Mouse (Mus musculus): ENCODE measurements around the gene Tubgcp6. TPM values are rescaled to one million over a fixed set of nuclear protein-coding genes. Genes with fewer than 3 reads are reported as not detected.
A peak's percentile ranks its signal among the peaks of the same experiment; 100 is the strongest.

Tubgcp6 gene
- 13.7 and 15.8 TPM in 2 replicates for polyA plus RNA-seq (2016; fragmentation: Nextera tagmentation; extraction: Ambion mirVana)

DNA sequence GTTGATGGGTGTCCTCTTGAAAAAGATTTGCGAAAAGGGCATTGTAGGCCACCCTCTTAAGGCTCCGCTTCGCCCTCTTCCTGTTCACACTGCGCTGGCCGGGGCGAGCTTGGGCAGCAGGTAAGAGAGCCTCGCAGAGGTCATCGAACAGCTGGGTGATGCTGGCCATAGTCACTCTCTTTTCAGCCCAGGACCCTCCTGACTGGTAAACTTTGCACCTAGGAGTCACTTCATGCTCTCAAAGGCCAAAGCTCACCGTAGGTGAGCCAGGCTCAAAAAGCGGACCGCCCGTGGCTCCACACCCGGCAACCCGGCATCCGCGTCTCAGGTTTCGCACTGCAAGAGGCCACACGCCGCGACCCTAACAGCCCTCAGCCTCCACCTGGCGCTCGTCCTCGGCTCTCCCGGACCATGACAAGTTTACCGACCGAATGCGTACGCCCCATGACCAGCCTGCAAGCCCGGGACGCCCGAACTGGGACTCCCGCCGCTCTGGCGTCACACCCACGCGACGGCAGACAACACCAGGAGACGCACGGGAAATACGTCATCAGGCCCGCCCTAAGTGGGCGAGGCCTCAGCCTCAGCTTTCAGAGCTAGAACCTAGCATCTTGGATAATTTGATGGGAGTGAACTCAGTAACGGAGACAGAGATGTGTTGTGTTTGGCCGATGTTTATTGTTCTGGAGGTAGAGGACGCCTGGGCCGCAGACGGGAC, at the start of gene Tubgcp6:
Tubgcp6 (minus strand) TSS at position 464 of the 718 bp plus-strand sequence.
- Histone ChIP-seq H3K36me3 (peaks cover 29% of the 10 kb centered on the region), H3K4me1 (replicated peaks) (peaks cover 36% of the 10 kb centered on the region), H3K4me2 (peak within 1 kb of the TSS; percentile 96), H3K27me3 (replicated peaks) (no peaks in the 10 kb centered on the region), H3K4me3 (peak within 1 kb of the TSS; percentile 90), H3K9ac (peak within 1 kb of the TSS; percentile 85), H3K9me3 (replicated peaks) (no peaks in the 10 kb centered on the region), H3K27ac (ENCODE audit: poor library complexity, severe bottlenecking) (peak within 1 kb of the TSS; percentile 53; the same call in 1 of the 2 replicates)
- ATAC-seq (ENCODE audit: insufficient number of reproducible peaks, low FRiP score): peak; percentile 89
- under 1% methylated on average over 47 of the region's 47 CpGs for WGBS

DNA sequence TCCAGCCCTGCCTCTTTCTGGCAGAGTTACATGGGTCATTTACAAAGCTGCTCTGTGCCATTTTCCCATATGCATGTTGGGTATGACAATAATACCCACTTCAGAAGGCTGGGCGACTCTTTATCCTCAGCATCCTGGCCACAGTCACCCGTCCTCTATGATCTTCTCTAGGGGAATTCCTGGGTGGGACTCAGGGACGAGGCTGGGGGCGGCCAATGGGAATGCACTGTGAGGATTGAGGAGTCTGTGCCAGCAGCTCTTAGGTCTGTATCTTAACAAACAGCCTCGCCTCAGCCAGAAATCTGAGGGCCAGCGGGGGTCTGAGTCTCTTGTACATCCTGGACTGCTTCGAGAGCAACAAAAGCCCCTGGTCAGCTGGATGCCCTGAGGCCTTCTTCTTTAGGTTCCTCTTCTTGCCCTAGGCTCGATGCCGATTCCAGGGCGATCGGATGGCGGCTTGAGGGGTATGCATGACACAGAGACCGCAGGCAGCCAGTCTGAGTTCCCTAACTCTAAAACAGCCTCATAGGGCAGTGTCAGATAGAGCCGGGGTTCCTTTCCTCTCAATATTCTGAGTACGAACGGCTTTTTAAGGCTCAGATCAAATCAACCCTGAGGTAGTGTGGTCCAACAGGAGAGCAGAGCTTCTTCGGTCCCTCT, 49.5 kb upstream of the Tubgcp6 start:
- H3K9ac ChIP-seq: peak overlapping the region; percentile 81
- peak overlapping the region; percentile 33; the same call in 1 of the 2 replicates for H3K27ac ChIP-seq (ENCODE audit: poor library complexity, severe bottlenecking)
- H3K27me3 ChIP-seq (replicated peaks): no peaks in the 10 kb centered on the region
- H3K4me1 ChIP-seq (replicated peaks): peaks cover 91% of the 10 kb centered on the region
- no peak for ATAC-seq (ENCODE audit: insufficient number of reproducible peaks, low FRiP score)
- peak overlapping the region; percentile 97 for H3K4me2 ChIP-seq
- H3K9me3 ChIP-seq (replicated peaks): no peaks in the 10 kb centered on the region
- peak overlapping the region; percentile 64 for H3K4me3 ChIP-seq
- peaks cover 11% of the 10 kb centered on the region for H3K36me3 ChIP-seq
- 43% methylated on average over 17 of the region's 17 CpGs for WGBS

GRCm38 (mm10) chr15:89171526-89172051, 48.7 kb upstream of the Tubgcp6 start:
- Histone ChIP-seq H3K4me2 (no peak overlapping the region), H3K9ac (no peak overlapping the region), H3K36me3 (peaks cover 20% of the 10 kb centered on the region), H3K9me3 (replicated peaks) (no peaks in the 10 kb centered on the region), H3K27me3 (replicated peaks) (no peaks in the 10 kb centered on the region), H3K4me3 (no peak overlapping the region), H3K4me1 (replicated peaks) (peaks cover 83% of the 10 kb centered on the region), H3K27ac (ENCODE audit: poor library complexity, severe bottlenecking) (no peak overlapping the region)
- 81% methylated on average over 5 of the region's 5 CpGs for WGBS
- no peak for ATAC-seq (ENCODE audit: insufficient number of reproducible peaks, low FRiP score)

- Histone ChIP-seq H3K27me3 (replicated peaks) (no peaks in the 10 kb centered on the region), H3K9ac (peak overlapping the region; percentile 19; the same call in 1 of the 2 replicates), H3K36me3 (peaks cover 34% of the 10 kb centered on the region), H3K4me3 (no peak overlapping the region), H3K4me2 (peak overlapping the region; percentile 63), H3K27ac (ENCODE audit: poor library complexity, severe bottlenecking) (peak overlapping the region; percentile 91), H3K9me3 (replicated peaks) (no peaks in the 10 kb centered on the region), H3K4me1 (replicated peaks) (peaks cover 68% of the 10 kb centered on the region)
- WGBS: 33% methylated on average over 3 of the region's 3 CpGs
- no peak for ATAC-seq (ENCODE audit: insufficient number of reproducible peaks, low FRiP score)
These were observed 47.2 kb upstream of the Tubgcp6 start for GRCm38 (mm10) chr15:89170102-89170501.

DNA sequence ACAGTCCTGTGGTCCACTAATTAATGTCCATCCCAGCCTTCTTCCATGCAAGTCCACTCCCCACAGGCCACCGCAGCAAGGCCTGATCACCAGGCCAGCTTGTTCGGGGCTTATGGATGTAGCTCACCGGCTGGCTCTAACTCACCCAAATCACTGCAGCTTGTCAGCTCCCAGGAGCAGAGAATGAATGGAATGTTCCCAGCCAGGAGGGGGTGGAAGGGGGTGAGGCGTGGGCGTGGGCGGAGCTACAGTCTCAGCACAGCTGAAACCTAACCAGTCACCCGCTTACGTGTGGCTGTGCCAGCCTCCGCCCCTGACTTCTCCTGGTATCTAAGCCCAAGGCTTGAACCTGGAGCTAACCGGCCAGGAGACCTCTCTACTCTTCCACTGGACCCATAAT, 46.5 kb upstream of the Tubgcp6 start:
- H3K4me1 ChIP-seq (replicated peaks): peaks cover 62% of the 10 kb centered on the region
- H3K9ac ChIP-seq: peak overlapping the region; percentile 68
- H3K27me3 ChIP-seq (replicated peaks): no peaks in the 10 kb centered on the region
- H3K9me3 ChIP-seq (replicated peaks): no peaks in the 10 kb centered on the region
- H3K36me3 ChIP-seq: peaks cover 41% of the 10 kb centered on the region
- peak overlapping the region; percentile 25 for H3K4me3 ChIP-seq
- 8% methylated on average over 10 of the region's 10 CpGs for WGBS
- ATAC-seq (ENCODE audit: insufficient number of reproducible peaks, low FRiP score): peak; percentile 69
- H3K27ac ChIP-seq (ENCODE audit: poor library complexity, severe bottlenecking): peak overlapping the region; percentile 91
- H3K4me2 ChIP-seq: peak overlapping the region; percentile 63

- Histone ChIP-seq H3K27ac (ENCODE audit: poor library complexity, severe bottlenecking) (peak overlapping the region; percentile 91), H3K4me3 (peak overlapping the region; percentile 25), H3K4me1 (replicated peaks) (peaks cover 57% of the 10 kb centered on the region), H3K4me2 (peak overlapping the region; percentile 63), H3K9ac (peak overlapping the region; percentile 68), H3K9me3 (replicated peaks) (no peaks in the 10 kb centered on the region), H3K27me3 (replicated peaks) (no peaks in the 10 kb centered on the region), H3K36me3 (peaks cover 46% of the 10 kb centered on the region)
- ATAC-seq (ENCODE audit: insufficient number of reproducible peaks, low FRiP score): no peak
- 36% methylated on average over 10 of the region's 10 CpGs for WGBS
These were observed 46.0 kb upstream of the Tubgcp6 start for GRCm38 (mm10) chr15:89168922-89169321.

DNA sequence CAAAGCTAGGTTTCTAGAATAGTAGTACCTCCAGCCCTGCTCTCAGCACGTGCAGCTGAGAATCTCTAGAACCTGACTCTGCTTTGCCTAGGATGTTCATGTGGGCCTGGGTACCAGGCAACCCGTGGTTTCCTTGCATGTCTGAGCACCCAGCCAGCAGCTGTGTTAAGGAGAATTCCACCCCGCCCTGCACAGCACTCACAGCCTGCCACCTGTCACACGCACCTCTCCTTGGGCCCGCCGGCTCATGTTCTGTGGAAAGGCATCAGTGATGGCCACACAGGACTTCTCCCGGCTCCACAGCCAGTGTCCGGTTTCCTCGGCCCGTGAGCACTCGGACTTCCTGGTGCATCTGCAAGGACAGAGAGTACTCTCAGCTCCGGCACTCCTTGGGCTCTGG, 42.6 kb upstream of the Tubgcp6 start:
- Histone ChIP-seq H3K36me3 (peaks cover 81% of the 10 kb centered on the region), H3K27me3 (replicated peaks) (no peaks in the 10 kb centered on the region), H3K9me3 (replicated peaks) (no peaks in the 10 kb centered on the region), H3K4me2 (no peak overlapping the region), H3K4me1 (replicated peaks) (peaks cover 25% of the 10 kb centered on the region), H3K27ac (ENCODE audit: poor library complexity, severe bottlenecking) (no peak overlapping the region), H3K9ac (no peak overlapping the region), H3K4me3 (no peak overlapping the region)
- ATAC-seq (ENCODE audit: insufficient number of reproducible peaks, low FRiP score): no peak
- WGBS: 90% methylated on average over 12 of the region's 12 CpGs

GRCm38 (mm10) chr15:89161397-89161796, 38.5 kb upstream of the Tubgcp6 start:
- WGBS: 87% methylated on average over 9 of the region's 9 CpGs
- Histone ChIP-seq H3K4me1 (replicated peaks) (peaks cover 5% of the 10 kb centered on the region), H3K27ac (ENCODE audit: poor library complexity, severe bottlenecking) (no peak overlapping the region), H3K9me3 (replicated peaks) (no peaks in the 10 kb centered on the region), H3K4me3 (no peak overlapping the region), H3K4me2 (no peak overlapping the region), H3K9ac (no peak overlapping the region), H3K36me3 (peaks cover 100% of the 10 kb centered on the region), H3K27me3 (replicated peaks) (no peaks in the 10 kb centered on the region)
- ATAC-seq (ENCODE audit: insufficient number of reproducible peaks, low FRiP score): no peak

GRCm38 (mm10) chr15:89158516-89158915, 35.6 kb upstream of the Tubgcp6 start:
- H3K9me3 ChIP-seq (replicated peaks): no peaks in the 10 kb centered on the region
- H3K27me3 ChIP-seq (replicated peaks): no peaks in the 10 kb centered on the region
- H3K9ac ChIP-seq: no peak overlapping the region
- ATAC-seq (ENCODE audit: insufficient number of reproducible peaks, low FRiP score): no peak
- no peak overlapping the region for H3K27ac ChIP-seq (ENCODE audit: poor library complexity, severe bottlenecking)
- H3K4me2 ChIP-seq: no peak overlapping the region
- H3K36me3 ChIP-seq: peaks cover 100% of the 10 kb centered on the region
- 91% methylated on average over 16 of the region's 16 CpGs for WGBS
- peaks cover 5% of the 10 kb centered on the region for H3K4me1 ChIP-seq (replicated peaks)
- H3K4me3 ChIP-seq: no peak overlapping the region

DNA sequence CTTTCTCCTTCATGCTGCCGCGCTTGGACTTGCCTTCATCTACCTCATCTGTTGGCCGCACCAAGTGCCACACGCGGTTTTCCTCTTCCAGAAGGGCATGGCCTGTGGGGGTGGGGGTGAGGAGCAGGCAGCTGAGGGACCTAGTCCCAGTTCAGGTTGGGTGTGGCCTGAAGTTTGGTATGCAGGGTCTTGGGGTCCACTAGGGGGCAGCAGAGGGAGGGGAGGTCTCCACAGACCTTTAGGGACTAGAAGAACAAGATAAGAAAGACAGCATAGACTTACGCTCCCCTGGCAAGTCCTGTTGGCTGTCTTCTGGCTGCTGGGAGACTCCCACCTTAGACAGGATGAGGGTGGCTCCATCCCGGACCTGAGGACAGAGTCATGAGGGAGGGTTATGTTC, 35.0 kb upstream of the Tubgcp6 start:
- WGBS: 54% methylated on average over 7 of the region's 7 CpGs
- Histone ChIP-seq H3K4me2 (no peak overlapping the region), H3K4me3 (no peak overlapping the region), H3K9ac (no peak overlapping the region), H3K4me1 (replicated peaks) (peaks cover 5% of the 10 kb centered on the region), H3K27me3 (replicated peaks) (no peaks in the 10 kb centered on the region), H3K36me3 (peaks cover 97% of the 10 kb centered on the region), H3K27ac (ENCODE audit: poor library complexity, severe bottlenecking) (no peak overlapping the region), H3K9me3 (replicated peaks) (no peaks in the 10 kb centered on the region)
- peak; percentile 17; the same call in 1 of the 2 replicates for ATAC-seq (ENCODE audit: insufficient number of reproducible peaks, low FRiP score)

GRCm38 (mm10) chr15:89152312-89152711, 29.4 kb upstream of the Tubgcp6 start:
- Histone ChIP-seq H3K4me2 (no peak overlapping the region), H3K27me3 (replicated peaks) (peaks cover 28% of the 10 kb centered on the region), H3K36me3 (peaks cover 41% of the 10 kb centered on the region), H3K27ac (ENCODE audit: poor library complexity, severe bottlenecking) (no peak overlapping the region), H3K4me3 (no peak overlapping the region), H3K9me3 (replicated peaks) (no peaks in the 10 kb centered on the region), H3K9ac (no peak overlapping the region), H3K4me1 (replicated peaks) (peaks cover 20% of the 10 kb centered on the region)
- no peak for ATAC-seq (ENCODE audit: insufficient number of reproducible peaks, low FRiP score)

Data from heart, embryonic 12.5 days (tissue).